Mouse (Mus musculus): ENCODE measurements at regions not wholly inside any gene's neighbourhood (a gene's known extent, or its start where the extent isn't known, plus 50 kb on each side); places are given as distances from the start of the nearest gene placed in this dataset.

DNA sequence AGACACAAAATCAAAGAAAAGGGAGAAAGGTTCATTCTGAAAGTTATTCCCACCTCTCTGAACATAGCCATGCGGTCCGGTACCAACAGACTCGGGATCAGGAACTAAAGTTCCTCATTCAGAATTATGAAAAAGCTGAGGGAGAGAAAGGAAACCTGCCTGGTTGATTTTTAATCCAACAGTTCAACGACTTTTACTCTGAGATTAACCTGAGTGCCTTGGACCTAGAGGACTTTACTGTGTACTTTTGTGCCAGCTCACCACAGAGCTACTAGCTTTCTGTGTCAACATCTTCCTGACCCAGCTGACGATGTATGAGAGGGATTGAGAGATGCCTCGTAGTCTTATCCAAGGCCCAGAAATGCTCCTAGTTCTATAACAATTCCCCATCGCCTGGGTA is 92.5 kb upstream of the 2210010C04Rik start:
- in situ Hi-C loops (cut with MboI, MseI) = no loop called here

DNA sequence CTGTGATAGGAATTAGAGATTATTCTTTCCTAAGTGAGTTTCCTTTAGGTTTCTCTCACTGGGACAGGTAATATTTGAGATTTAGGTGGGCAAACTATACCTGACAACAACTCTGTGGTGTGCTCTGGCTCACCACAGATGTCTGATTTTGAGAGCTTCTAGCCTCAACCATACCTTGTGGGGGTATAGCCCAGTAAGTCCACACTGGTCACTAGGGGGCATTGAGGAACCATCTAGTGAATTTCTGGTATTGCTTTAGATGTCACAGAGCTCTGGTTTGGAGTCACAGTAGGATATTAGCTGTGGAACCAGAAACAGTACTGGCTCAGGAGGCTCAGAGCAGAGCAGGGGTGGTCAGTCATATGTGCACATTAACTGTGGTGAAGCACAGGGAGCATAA is 91.5 kb upstream of the 2210010C04Rik start:
- in situ Hi-C loops (cut with MboI, MseI) = no loop called here

DNA sequence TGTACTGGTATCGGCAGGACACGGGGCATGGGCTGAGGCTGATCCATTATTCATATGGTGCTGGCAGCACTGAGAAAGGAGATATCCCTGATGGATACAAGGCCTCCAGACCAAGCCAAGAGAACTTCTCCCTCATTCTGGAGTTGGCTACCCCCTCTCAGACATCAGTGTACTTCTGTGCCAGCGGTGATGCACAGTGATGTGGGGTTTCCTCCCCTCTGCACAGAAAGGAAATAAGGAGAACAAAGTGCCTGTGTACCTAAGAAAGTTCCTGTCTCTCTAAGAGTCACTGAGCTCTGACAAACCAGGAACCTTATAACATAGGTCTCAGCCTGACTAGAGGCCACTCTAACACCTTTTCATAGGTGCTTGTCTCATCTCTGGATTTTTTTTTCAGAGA is 86.3 kb upstream of the 2210010C04Rik start:
- in situ Hi-C loops (cut with MboI, MseI) = loop anchor here (25.0 kb wide), 1 partner anchor 1141 kb away; the partner anchor contains the start of genes Casp2 (in 2 of the 2) and Tmem139 (in 2 of the 2)

DNA sequence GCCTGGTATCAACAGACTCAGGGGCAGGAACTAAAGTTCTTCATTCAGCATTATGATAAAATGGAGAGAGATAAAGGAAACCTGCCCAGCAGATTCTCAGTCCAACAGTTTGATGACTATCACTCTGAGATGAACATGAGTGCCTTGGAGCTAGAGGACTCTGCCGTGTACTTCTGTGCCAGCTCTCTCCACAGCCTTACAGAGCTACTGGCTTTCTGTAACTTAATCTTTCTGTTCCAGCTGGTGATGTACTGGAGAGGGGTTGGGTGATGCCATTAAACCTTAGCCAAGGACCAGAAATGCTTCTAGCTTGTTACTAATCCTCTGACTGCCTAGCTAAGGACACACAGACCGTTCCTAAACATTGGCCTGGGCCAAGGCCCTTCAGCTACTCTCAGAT is 83.9 kb upstream of the 2210010C04Rik start:
- in situ Hi-C loops (cut with MboI, MseI) = loop anchor here (5.0 to 25.0 kb wide), 4 partner anchors 33 to 1466 kb away; partner anchors contain the start of genes Casp2 (in 2 of the 2) and Tmem139 (in 2 of the 2)

DNA sequence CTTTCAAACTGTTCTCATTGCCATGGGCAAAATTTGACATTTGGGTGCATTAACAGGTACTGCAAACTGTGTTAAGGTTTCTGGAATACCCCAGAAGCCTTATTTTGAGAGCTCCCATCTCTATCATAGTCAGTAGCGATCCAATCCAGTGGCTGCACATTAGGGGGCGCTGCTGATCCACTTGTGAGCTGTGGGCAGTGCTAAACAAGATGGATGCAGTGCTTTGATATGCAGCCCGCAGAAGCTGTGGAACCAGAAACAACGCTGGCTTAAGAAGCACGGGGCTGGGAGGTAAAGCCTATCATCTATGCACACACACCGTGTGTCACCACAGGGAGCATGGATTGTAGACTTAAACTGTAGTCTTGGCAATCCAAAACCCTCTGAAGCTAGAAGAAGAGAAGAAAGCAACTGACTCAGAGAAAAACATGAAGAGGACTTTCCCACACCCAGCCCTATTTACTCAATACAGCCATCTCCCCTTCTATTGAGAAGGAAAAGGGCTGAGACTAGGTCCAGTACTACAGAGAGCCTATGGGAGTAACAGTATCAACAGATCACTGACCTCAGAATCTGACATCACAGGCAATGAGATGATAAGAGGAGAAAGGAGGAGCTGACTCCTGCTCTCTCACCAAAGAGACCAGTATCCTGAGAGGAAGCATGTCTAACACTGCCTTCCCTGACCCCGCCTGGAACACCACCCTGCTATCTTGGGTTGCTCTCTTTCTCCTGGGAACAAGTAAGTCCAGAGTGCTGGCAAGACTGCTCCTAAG is 83.1 kb upstream of the 2210010C04Rik start:
- in situ Hi-C loops (cut with MboI, MseI) = loop anchor here (5.0 to 25.0 kb wide), 4 partner anchors 34 to 1466 kb away; partner anchors contain the start of genes Casp2 (in 2 of the 2) and Tmem139 (in 2 of the 2)

DNA sequence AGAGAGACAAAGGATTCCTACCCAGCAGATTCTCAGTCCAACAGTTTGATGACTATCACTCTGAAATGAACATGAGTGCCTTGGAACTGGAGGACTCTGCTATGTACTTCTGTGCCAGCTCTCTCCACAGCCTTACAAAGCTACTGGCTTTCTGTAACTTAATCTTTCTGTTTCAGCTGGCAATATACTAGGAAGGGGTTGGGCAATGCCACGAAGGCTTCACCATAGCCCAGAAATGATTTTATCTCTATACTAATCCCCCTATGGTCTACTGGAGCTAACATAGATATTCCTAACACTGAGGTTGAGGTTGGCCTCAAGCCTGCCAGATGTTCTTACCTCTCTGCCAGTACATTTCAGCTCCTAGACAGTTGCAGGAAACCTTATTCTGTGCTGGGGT is 78.6 kb upstream of the 2210010C04Rik start:
- in situ Hi-C loops (cut with MboI, MseI) = loop anchor here (5.0 to 25.0 kb wide), 4 partner anchors 443 to 1471 kb away; partner anchors contain the start of genes Casp2 (in 2 of the 2) and Tmem139 (in 2 of the 2)

DNA sequence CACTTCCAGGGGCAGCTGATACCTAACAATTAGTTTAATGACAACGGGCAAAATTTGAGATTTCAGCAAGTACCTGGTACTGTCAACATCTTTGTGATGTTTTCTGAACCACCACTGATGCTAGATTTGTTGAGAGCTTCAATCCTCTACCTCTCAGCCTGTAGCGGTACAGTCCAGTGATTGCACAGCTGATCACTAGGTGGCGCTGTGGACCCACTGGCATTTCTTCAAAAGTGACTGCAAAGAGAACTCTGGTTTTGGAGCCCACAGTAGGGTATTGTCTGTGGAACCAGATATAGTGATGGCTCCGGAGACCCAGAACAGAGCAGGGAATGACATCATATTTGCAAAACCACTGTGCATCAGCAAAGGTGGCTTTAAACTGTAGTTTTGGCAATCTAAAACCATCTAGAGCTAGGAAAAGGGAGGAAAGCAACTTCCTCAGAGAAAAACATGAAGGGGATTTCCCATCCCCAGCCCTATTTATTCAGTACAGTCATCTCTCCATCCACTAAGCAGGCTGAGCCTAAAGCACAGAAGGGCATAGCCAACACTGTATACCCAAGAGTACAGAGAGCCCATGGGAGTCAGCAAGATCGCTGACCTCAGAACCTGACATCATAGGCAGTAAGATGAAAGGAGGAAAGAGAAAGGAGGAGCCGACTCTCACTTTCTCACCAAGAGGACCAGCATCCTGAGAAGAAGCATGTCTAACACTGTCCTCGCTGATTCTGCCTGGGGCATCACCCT is 77.7 kb upstream of the 2210010C04Rik start:
- in situ Hi-C loops (cut with MboI, MseI) = loop anchor here (5.0 to 25.0 kb wide), 4 partner anchors 444 to 1472 kb away; partner anchors contain the start of genes Casp2 (in 2 of the 2) and Tmem139 (in 2 of the 2)

DNA sequence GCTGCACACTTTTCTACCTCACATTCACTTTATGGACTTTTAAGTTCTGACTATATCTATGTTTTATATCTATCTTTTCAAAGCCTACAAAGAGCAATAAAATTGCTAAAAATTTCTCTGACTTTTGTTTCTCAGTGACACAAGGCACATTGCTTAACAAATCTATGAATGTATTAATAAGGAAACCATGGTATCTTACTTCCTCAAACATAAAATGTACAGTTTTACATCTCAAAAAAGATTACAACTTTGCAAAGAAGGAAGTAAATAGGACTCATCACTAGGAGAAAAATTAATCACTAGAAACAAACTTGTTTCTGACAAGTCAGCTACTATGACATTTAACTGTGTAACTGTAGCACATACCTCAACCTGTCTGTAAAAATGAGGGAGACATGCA is 76.5 kb upstream of the 2210010C04Rik start:
- in situ Hi-C loops (cut with MboI, MseI) = loop anchor here (5.0 to 25.0 kb wide), 4 partner anchors 445 to 1473 kb away; partner anchors contain the start of genes Casp2 (in 2 of the 2) and Tmem139 (in 2 of the 2)

DNA sequence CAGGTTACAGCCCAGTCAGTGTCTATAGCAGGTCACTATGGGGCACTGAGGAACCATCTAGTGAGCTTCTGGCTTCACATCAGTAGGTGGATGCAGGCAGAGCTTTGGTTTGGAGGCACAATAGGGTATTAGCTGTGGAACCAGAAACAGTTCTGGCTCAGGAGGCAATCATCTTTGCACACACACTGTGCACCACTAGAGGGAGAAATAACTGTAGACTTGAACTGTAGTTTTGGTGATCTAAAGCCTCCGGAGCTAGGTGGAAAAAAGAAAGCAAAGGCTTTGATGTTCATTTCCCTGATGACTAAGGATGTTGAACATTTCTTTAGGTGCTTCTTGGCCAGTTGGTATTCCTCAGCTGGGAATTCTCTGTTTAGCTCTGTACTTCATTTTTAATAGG is 73.6 kb upstream of the 2210010C04Rik start:
- in situ Hi-C loops (cut with MboI, MseI) = loop anchor here (25.0 kb wide), 1 partner anchor 1153 kb away; the partner anchor contains the start of genes Casp2 (in 2 of the 2) and Tmem139 (in 2 of the 2)

DNA sequence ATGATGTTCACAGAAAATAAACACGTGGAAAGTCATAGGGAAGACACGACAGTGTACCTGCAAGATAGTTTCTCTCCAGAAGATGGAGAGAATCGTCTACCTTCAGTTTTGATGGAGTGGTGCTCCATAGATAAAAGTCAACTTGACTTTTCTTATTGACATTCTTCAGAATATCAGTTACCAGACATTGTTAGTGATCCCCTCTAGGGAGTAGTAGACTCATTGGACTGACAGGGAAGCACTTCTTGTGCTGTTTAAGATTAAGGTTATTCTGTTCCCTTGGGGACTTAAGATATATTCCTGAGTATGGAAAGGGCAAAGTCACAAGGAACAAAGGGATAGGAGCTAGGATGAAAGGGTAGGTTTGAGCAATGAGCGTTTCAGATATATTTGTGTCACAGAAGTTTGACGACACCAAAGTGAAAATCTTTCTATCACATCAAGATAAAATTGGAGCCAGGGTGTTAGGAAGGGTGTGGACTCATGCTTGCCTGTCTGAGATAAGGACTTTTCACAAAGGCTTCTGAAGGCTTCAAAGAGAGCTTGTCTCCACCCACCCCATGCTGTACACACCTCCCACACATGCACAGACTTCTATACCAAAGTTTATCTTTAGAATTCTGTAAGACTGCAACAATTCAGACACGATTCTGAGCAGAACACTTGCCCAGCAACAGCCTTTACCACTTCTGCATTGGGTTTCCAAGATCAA is 68.5 kb upstream of the 2210010C04Rik start:
- in situ Hi-C loops (cut with MboI, MseI) = loop anchor here (25.0 kb wide), 1 partner anchor 1158 kb away; the partner anchor contains the start of genes Casp2 (in 2 of the 2) and Tmem139 (in 2 of the 2)

DNA sequence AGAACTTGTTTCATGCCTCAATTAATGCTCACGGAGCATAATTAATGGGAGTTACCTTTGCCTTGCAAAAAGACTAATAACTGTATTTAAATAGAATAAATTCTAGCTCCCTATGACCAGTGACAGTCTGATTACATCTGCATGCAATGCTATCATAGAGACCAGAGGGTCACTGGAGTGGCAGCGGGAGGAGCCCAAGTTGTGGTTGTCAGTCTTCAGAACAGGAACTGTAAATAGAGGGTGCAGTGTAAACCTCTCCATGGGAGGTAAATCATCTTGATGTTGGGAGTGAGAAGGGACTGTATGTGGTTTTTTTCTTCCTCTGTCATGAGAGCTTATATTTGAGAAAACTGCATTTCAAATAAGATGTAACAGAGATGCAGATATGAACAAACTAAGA is 66.7 kb upstream of the 2210010C04Rik start:
- in situ Hi-C loops (cut with MboI, MseI) = loop anchor here (25.0 kb wide), 1 partner anchor 1160 kb away; the partner anchor contains the start of genes Casp2 (in 2 of the 2) and Tmem139 (in 2 of the 2)

DNA sequence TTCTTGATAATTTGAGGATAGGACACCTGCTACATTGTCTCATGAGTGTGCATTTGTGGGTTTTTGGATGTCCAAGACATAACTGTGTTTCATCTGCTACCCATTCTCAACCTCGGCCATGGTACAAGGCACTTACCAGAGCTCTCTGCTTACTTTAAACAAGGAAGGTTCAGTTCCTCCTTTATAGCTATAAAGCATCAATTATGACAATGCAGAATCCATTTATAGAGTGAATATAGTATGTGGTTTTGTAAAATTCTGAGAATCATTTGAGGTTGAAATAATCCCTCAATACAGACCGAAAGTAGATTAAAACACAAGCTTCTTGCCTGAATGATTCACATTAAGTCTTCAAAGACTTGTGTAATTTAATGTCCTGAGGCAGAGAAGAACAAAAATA is 64.9 kb upstream of the 2210010C04Rik start:
- in situ Hi-C loops (cut with MboI, MseI) = loop anchor here (25.0 kb wide), 1 partner anchor 1162 kb away; the partner anchor contains the start of genes Casp2 (in 2 of the 2) and Tmem139 (in 2 of the 2)

DNA sequence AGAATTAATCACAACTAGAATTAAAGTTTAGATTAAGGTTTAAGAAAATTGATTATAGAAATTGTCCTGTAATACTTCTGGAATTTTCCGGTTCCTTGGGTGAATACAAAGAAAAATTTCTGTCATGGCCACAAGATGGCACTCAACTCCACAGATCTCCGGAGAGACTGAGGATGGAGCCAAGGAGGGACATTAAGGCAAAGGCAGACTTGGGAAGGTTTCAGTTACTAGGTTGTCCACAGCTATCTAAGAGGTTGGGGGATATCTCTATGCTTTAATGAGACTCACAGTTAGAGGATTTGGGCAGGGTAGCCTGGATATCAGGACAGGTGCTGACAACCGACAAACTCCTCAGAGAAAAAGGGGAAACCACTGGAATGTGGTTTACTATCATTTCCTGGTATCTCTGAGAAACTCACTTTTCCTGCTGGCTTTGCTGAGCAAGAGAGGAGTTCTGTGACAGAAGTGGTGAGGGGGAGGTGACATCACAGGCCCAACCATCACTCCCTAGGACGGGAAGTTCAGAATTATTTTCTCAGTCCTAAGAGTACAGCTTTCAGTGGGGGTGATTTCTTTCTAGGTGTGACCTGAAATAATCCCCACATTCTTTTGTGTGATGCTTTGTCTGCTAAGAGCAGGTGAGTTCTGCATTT is 56.0 kb upstream of the 2210010C04Rik start:
- in situ Hi-C loops (cut with MboI, MseI) = no loop called here
